Mouse (Mus musculus) heart, adult 11 months (tissue): Measurements from ENCODE around the gene Zbtb44.
A peak's percentile ranks its signal among the peaks of the same experiment; 100 is the strongest.

Experiments
- DNase-seq: peaks from one replicate; pipeline ENCODE4 v3.0.0; 2022

The Zbtb44 gene

GRCm38 (mm10) chr9:31072256-31072655 is 41.8 kb downstream of the Zbtb44 start:
- DNase-seq, result no peak

- no peak for DNase-seq
Observed at GRCm38 (mm10) chr9:31073797-31074196, 43.4 kb downstream of the Zbtb44 start.

GRCm38 (mm10) chr9:31074836-31075235 is 44.4 kb downstream of the Zbtb44 start:
- peak; percentile 72 for DNase-seq

GRCm38 (mm10) chr9:31080726-31081125 is 50.3 kb downstream of the Zbtb44 start:
- DNase-seq, result peak; percentile 53

- DNase-seq, result peak; percentile 92
Observed at GRCm38 (mm10) chr9:31082054-31082666, 51.7 kb downstream of the Zbtb44 start.

- DNase-seq, result peak; percentile 89
Observed at GRCm38 (mm10) chr9:31082771-31083170, 52.3 kb downstream of the Zbtb44 start.

GRCm38 (mm10) chr9:31085556-31085955 is 55.1 kb downstream of the Zbtb44 start:
- DNase-seq, result peak; percentile 76

GRCm38 (mm10) chr9:31086085-31086753 is 55.8 kb downstream of the Zbtb44 start:
- peak; percentile 90 for DNase-seq

GRCm38 (mm10) chr9:31086754-31087145 is 56.3 kb downstream of the Zbtb44 start:
- peak; percentile 67 for DNase-seq

- DNase-seq, result no peak
Observed at GRCm38 (mm10) chr9:31087466-31087865, 57.0 kb downstream of the Zbtb44 start.

- DNase-seq, result peak; percentile 77
Observed at GRCm38 (mm10) chr9:31088116-31088515, 57.7 kb downstream of the Zbtb44 start.

- DNase-seq, result peak; percentile 78
Observed at GRCm38 (mm10) chr9:31088883-31089282, 58.4 kb downstream of the Zbtb44 start.

- no peak for DNase-seq
Observed at GRCm38 (mm10) chr9:31089541-31089940, 59.1 kb downstream of the Zbtb44 start.

GRCm38 (mm10) chr9:31090081-31091023 is 59.9 kb downstream of the Zbtb44 start:
- peak; percentile 73 for DNase-seq

- peak; percentile 76 for DNase-seq
Observed at GRCm38 (mm10) chr9:31091162-31091581, 60.7 kb downstream of the Zbtb44 start.

- peak; percentile 82 for DNase-seq
Observed at GRCm38 (mm10) chr9:31092111-31092832, 61.8 kb downstream of the Zbtb44 start.

GRCm38 (mm10) chr9:31092833-31093195 is 62.4 kb downstream of the Zbtb44 start:
- peak; percentile 68 for DNase-seq

GRCm38 (mm10) chr9:31097088-31098082 is 66.9 kb downstream of the Zbtb44 start:
- peak; percentile 90 for DNase-seq

GRCm38 (mm10) chr9:31098118-31098517 is 67.7 kb downstream of the Zbtb44 start:
- DNase-seq, result no peak

GRCm38 (mm10) chr9:31108464-31108863 is 78.0 kb downstream of the Zbtb44 start:
- no peak for DNase-seq

GRCm38 (mm10) chr9:31115586-31115985 is 85.1 kb downstream of the Zbtb44 start:
- no peak for DNase-seq
